Mouse (Mus musculus) inflammation-experienced regulatory T-cells (primary cell): ENCODE data around the gene Numbl. TPM values are rescaled to one million over a fixed set of nuclear protein-coding genes. Genes with fewer than 3 reads are reported as not detected.

Experiments used
- polyA plus RNA-seq, 2 experiments: library from polyadenylated mRNA; unstranded; fragments of 100-300 nt; shearing (Covaris generic); gene quantifications; one replicate each; pipeline ENCODE4 v1.2.1; 2017

The Numbl gene
- 1 to 10 TPM; 1.7 to 1.9 TPM for polyA plus RNA-seq

DNA sequence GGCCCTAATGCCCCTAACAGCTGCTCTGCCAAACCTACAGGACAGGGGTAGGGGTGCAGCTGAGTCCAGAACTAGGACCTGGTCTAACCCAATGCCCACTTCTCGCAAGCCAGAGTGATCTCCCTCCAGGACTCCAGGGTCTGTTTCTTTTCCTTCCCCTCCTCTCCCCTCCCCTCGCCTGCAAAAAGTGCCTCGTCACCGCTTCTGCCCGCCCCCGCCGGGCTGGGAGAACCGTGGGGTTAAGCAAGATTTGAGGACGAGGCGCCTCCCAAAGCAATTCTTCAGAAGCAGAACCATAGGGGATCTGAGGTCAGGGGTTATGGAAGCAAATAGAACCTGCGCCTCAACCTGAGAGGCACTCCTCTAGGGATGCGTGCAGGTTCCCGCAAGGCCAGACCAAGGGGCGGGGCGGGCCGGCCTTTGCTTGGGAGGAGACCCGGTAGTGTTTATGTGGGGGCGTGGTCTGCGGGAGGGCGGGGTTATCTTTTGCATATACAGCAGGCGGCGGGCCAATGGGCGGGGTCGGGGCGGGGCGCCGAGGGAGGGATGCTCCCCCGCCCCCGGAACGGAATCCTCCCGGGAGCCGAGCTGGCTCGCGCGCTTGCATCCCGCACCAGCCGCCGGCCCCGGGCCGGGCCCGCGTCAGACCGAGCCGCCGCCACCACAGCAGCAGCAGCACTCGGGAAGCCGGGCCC, at the start of gene Numbl:
Gene Numbl (plus strand): TSS at position 229 of the 695 bp plus-strand sequence.

GRCm38 (mm10) chr7:27228281-27228821, 29.9 kb upstream of the Numbl start, which contains the start of gene Itpkc:
Gene Itpkc, minus strand, starts transcription at chr7:27228661.

GRCm38 (mm10) chr7:27232781-27233281, 25.4 kb upstream of the Numbl start, which contains the start of gene Coq8b:
Gene Coq8b, plus strand, starts transcription at chr7:27233023.

Other genes starting within 250 kb of the Numbl start
- under 1 TPM; 0.06 to 0.28 TPM for gene Cyp2a12, start 229.4 kb upstream of the Numbl start, polyA plus RNA-seq
- under 1 TPM; 0.31 to 0.57 TPM for gene Cyp2f2, start 138.5 kb upstream of the Numbl start, polyA plus RNA-seq
- gene Cyp2t4, start 104.7 kb upstream of the Numbl start, polyA plus RNA-seq: under 1 TPM in 1 of 2 experiments, not detected in 1; 0.16 TPM
- 10 to 100 TPM; 64.1 to 68.4 TPM for gene Egln2, start 91.6 kb upstream of the Numbl start, polyA plus RNA-seq
- gene Rab4b, start 79.5 kb upstream of the Numbl start, polyA plus RNA-seq: 100 to 1,000 TPM; 133 to 148 TPM
- gene Gm21983, start 77.3 kb upstream of the Numbl start, polyA plus RNA-seq: under 1 TPM; 0.18 to 0.56 TPM
- gene Mia, start 77.3 kb upstream of the Numbl start, polyA plus RNA-seq: under 1 TPM; 0.42 to 0.97 TPM
- 1 to 10 TPM; 1.4 to 2.9 TPM for gene BC024978, start 62.7 kb upstream of the Numbl start, polyA plus RNA-seq
- gene Snrpa, start 62.2 kb upstream of the Numbl start, polyA plus RNA-seq: 100 to 1,000 TPM; 106 to 112 TPM
- gene Itpkc, start 29.8 kb upstream of the Numbl start, polyA plus RNA-seq: 10 to 100 TPM in 1 of 2 experiments, 1 to 10 TPM in 1; 9.9 to 14.2 TPM
- 10 to 100 TPM; 17.0 to 21.4 TPM for gene Coq8b, start 25.4 kb upstream of the Numbl start, polyA plus RNA-seq
- gene Ltbp4, start 79.3 kb downstream of the Numbl start, polyA plus RNA-seq: 1 to 10 TPM; 2.1 to 2.9 TPM
- 10 to 100 TPM; 86.4 to 88.1 TPM for gene Shkbp1, start 97.6 kb downstream of the Numbl start, polyA plus RNA-seq
- 1 to 10 TPM in 1 of 2 experiments, not detected in 1; 1.6 TPM for gene Gm20479, start 99.0 kb downstream of the Numbl start, polyA plus RNA-seq
- 1 to 10 TPM in 1 of 2 experiments, under 1 TPM in 1; 0.43 to 1.0 TPM for gene Sptbn4, start 189.3 kb downstream of the Numbl start, polyA plus RNA-seq
- gene Blvrb, start 189.5 kb downstream of the Numbl start, polyA plus RNA-seq: 10 to 100 TPM; 11.2 to 19.1 TPM
- gene Sertad3, start 215.3 kb downstream of the Numbl start, polyA plus RNA-seq: 10 to 100 TPM; 40.0 to 41.1 TPM
- gene Sertad1, start 228.5 kb downstream of the Numbl start, polyA plus RNA-seq: 10 to 100 TPM; 52.4 to 79.0 TPM
- gene Prx, start 240.9 kb downstream of the Numbl start, polyA plus RNA-seq: 1 to 10 TPM in 1 of 2 experiments, under 1 TPM in 1; 0.34 to 2.8 TPM